Comparison of ENCODE assay signal across 8 mouse cellular contexts in genomic region chr19:38981966-38982365, GRCm38 (mm10). TPM values are rescaled to one million over a fixed set of nuclear protein-coding genes. Genes with fewer than 3 reads are reported as not detected.
A peak's percentile ranks its signal among the peaks of the same experiment; 100 is the strongest.
DNase-seq lines count a peak whose midpoint lies in the region.

No protein-coding gene starts in this region.

- peak; percentile 56 for DNase-seq in CD4-positive helper T cell, adult 2 months (ENCODE audit: low read depth, low spot score)
- peak; percentile 16 for DNase-seq in Muller cell, postnatal 12 days (ENCODE audit: inconsistent ontology term)
- DNase-seq in cerebellum, adult 9-10 months: peak; percentile 51
- DNase-seq in gastrocnemius, adult 8-10 months (ENCODE audit: low spot score in 2 of 2): peak; percentile 4 to 9
- peak; percentile 35 to 85 for DNase-seq in layer of hippocampus, adult 18-20 months (ENCODE audit: low spot score in 2 of 2)
- peak; percentile 69 for DNase-seq in lung, postnatal 10 days
- DNase-seq in right cerebral cortex, postnatal 36 days (ENCODE audit: low spot score in 2 of 2): peak; percentile 52 to 53
- DNase-seq in yolk sac, embryonic 10.5 days (ENCODE audit: low spot score): peak; percentile 28

RNA-seq across cellular contexts. Expression of gene Cyp2c55, which starts 24.9 kb away (rescaled TPM):
- total RNA-seq in gastrocnemius, adult 8-10 months (2022): not detected
- under 1 TPM; 0.20 TPM for total RNA-seq in layer of hippocampus, adult 18-20 months (2021)

RNA-seq across cellular contexts. Expression of gene Hells, which starts 51.3 kb away (rescaled TPM):
- total RNA-seq in gastrocnemius, adult 8-10 months (2022): under 1 TPM; 0.15 to 0.72 (median 0.23) TPM
- 1 to 10 TPM; 4.2 TPM for total RNA-seq in layer of hippocampus, adult 18-20 months (2021)

Comparison
In these comparisons a context has a peak if more than half of its experiments do, and no peak if none do; other contexts are left out.
1. Peak in every context shown above with its lines: DNase-seq.
2. DNase-seq: peak in every context shown above with its lines; median percentile 69 in lung, postnatal 10 days; 60 in layer of hippocampus, adult 18-20 months; 56 in CD4-positive helper T cell, adult 2 months; 52 in right cerebral cortex, postnatal 36 days; 51 in cerebellum, adult 9-10 months; 28 in yolk sac, embryonic 10.5 days; 16 in Muller cell, postnatal 12 days; 6 in gastrocnemius, adult 8-10 months.